Mouse (Mus musculus) myocyte (in vitro differentiated cells): ENCODE data around the gene Grb2. TPM values are rescaled to one million over a fixed set of nuclear protein-coding genes. Genes with fewer than 3 reads are reported as not detected.

Experiments
- H3K27me3 ChIP-seq: one replicate; pipeline ENCODE4 v1.6.1; 2011; ENCODE audit not compliant: control insufficient read depth, insufficient read depth, insufficient read length
- H3K36me3 ChIP-seq: one replicate; pipeline ENCODE4 v1.6.1; 2011; ENCODE audit not compliant: control insufficient read depth, insufficient read depth
- H3K4me2 ChIP-seq: one replicate; pipeline ENCODE4 v1.6.1; 2011; ENCODE audit warnings: low read depth, control low read depth
- H3K4me3 ChIP-seq: one replicate; pipeline ENCODE4 v1.5.1; 2011; ENCODE audit warnings: mild to moderate bottlenecking, control low read depth, moderate library complexity
- H3K79me2 ChIP-seq: one replicate; pipeline ENCODE4 v1.6.1; 2011; ENCODE audit not compliant: control insufficient read depth, insufficient read depth
- H3ac ChIP-seq: one replicate; pipeline ENCODE4 v1.6.1; 2011; ENCODE audit not compliant: control insufficient read depth, insufficient read length
- CEBPB ChIP-seq: IDR thresholded peaks from 2 replicates; pipeline ENCODE4 v1.6.1; 2011; ENCODE audit warnings: mild to moderate bottlenecking, moderate library complexity; ENCODE audit not compliant: poor library complexity, insufficient read depth, severe bottlenecking
- E2F4 ChIP-seq: IDR thresholded peaks from one replicate; pipeline ENCODE4 v1.6.1; 2011; ENCODE audit warnings: mild to moderate bottlenecking, control low read depth, moderate library complexity; ENCODE audit not compliant: insufficient read depth
- MAX ChIP-seq: IDR thresholded peaks from one replicate; pipeline ENCODE4 v1.6.1; 2011; ENCODE audit warnings: low read depth, mild to moderate bottlenecking, control low read depth
- MYOD1 ChIP-seq, 3 experiments: IDR thresholded peaks; one replicate each; pipeline ENCODE4 v1.6.1; 2011; ENCODE audit warnings: control low read depth in 2 of 3, low read depth in 2 of 3, mild to moderate bottlenecking in 2 of 3, moderate library complexity in 1 of 3; ENCODE audit not compliant: insufficient read length in 2 of 3, control insufficient read depth in 1 of 3
- MYOG ChIP-seq, 3 experiments: IDR thresholded peaks; one replicate each; pipeline ENCODE4 v1.6.1; 2011; ENCODE audit warnings: control low read depth in 2 of 3, low read depth in 2 of 3, mild to moderate bottlenecking in 2 of 3; ENCODE audit not compliant: insufficient read length in 2 of 3, control insufficient read depth in 1 of 3, insufficient read depth in 1 of 3
- POLR2A ChIP-seq: IDR thresholded peaks from one replicate; pipeline ENCODE4 v1.6.1; 2011; ENCODE audit warnings: low read depth, mild to moderate bottlenecking, control low read depth, moderate library complexity; ENCODE audit not compliant: insufficient read length
- POLR2AphosphoS2 ChIP-seq: IDR thresholded peaks from one replicate; pipeline ENCODE4 v1.6.1; 2011; ENCODE audit warnings: low read depth, control low read depth; ENCODE audit not compliant: insufficient read length
- REST ChIP-seq: IDR thresholded peaks from one replicate; pipeline ENCODE4 v1.6.1; 2011; ENCODE audit warnings: mild to moderate bottlenecking, control low read depth, moderate library complexity; ENCODE audit not compliant: insufficient read depth, insufficient read length
- SRF ChIP-seq: IDR thresholded peaks from one replicate; pipeline ENCODE4 v1.6.1; 2011; ENCODE audit warnings: low read depth; ENCODE audit not compliant: control insufficient read depth, insufficient read length
- TCF12 ChIP-seq: IDR thresholded peaks from one replicate; pipeline ENCODE4 v1.6.1; 2011; ENCODE audit warnings: mild to moderate bottlenecking, control low read depth; ENCODE audit not compliant: poor library complexity, insufficient read depth, severe bottlenecking
- TCF3 ChIP-seq: IDR thresholded peaks from one replicate; pipeline ENCODE4 v1.6.1; 2011; ENCODE audit warnings: low read depth, control low read depth; ENCODE audit not compliant: insufficient read length
- USF1 ChIP-seq: IDR thresholded peaks from one replicate; pipeline ENCODE4 v1.6.1; 2011; ENCODE audit warnings: low read depth, mild to moderate bottlenecking, control low read depth, moderate library complexity
- polyA plus RNA-seq: library from polyadenylated mRNA; unstranded; fragments of >200 nt; fragmentation: generic; extraction: Trizol; gene quantifications from one replicate; pipeline ENCODE4 v1.2.1, GENCODE M21; 2012; ENCODE audit warnings: missing spikeins

Grb2 gene
- polyA plus RNA-seq, 1 experiment, result 71.2 TPM

DNA sequence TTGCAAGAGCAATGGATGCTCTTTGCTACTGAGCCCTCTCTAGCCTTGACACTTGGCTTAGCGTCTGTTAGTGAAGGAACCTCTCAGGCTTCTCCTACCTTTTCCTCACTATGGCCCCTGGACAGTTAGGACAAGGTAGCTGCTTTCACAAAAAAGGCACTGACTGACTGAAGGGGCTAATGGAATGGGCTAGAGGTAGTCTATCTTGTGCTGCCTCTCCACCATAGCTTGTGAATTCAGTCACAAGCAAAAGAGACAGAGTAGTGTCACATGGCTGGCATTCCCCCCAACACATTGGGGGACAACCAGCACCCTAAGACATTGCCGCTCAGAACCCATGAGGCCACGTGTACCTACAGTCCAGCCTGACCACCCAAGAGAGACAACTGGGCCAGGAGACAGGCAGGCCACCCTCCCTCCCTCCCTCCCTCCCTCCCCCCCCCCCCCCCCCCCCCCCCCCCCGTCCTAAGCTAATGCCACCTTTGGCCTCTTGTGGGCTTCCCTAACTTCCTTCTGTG is 68.0 kb downstream of the Grb2 start:
- Histone ChIP-seq H3K36me3 (no peaks in the 10 kb centered on the region), H3K4me3 (no peak overlapping the region), H3K27me3 (no peaks in the 10 kb centered on the region), H3K4me2 (no peak overlapping the region), H3ac (no peak overlapping the region), H3K79me2 (no peaks in the 10 kb centered on the region)
- TF ChIP-seq MYOD1 (IDR thresholded peaks at IDR 0.05; ENCODE audit: control insufficient read depth in 1 of 3, insufficient read length in 2 of 3, low read depth in 2 of 3) (no peak), USF1 (no peak), SRF (no peak), POLR2A (no peak), CEBPB (no peak), POLR2AphosphoS2 (no peak), TCF3 (no peak), E2F4 (no peak)

DNA sequence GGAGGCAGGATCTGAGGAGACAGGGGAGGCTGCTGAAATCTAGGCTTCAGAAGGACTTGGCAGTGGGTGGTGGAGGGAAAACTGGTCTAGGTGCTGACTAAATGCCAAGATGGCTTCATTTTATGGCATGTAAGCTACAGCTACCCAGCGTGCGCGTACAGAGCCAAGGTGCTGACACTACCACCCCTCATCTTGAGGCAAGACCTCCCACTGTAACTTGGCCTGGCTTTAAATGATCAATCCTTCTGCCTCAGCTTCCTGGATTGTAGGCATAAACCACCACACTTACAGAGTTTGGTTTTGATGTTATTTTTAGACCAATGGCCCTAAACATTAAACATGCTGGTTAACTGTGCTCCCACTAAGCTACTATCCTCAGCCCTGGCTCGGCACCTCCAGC is 68.9 kb downstream of the Grb2 start:
- Histone ChIP-seq H3K27me3 (no peaks in the 10 kb centered on the region), H3K4me2 (no peak overlapping the region), H3K36me3 (no peaks in the 10 kb centered on the region), H3K79me2 (no peaks in the 10 kb centered on the region), H3ac (no peak overlapping the region), H3K4me3 (no peak overlapping the region)
- TF ChIP-seq POLR2AphosphoS2, result no peak
- no peak for TF ChIP-seq USF1
- no peak for TF ChIP-seq REST
- TF ChIP-seq CEBPB, result no peak
- TF ChIP-seq MYOD1 (IDR thresholded peaks at IDR 0.05; ENCODE audit: control insufficient read depth in 1 of 3, insufficient read length in 2 of 3, low read depth in 2 of 3), result no peak
- no peak for TF ChIP-seq POLR2A
- no peak for TF ChIP-seq SRF
- TF ChIP-seq MAX, result no peak
- no peak for TF ChIP-seq TCF12
- TF ChIP-seq TCF3, result no peak
- no peak for TF ChIP-seq E2F4
- no peak for TF ChIP-seq MYOG (IDR thresholded peaks at IDR 0.05; ENCODE audit: control insufficient read depth in 1 of 3, insufficient read depth in 1 of 3, insufficient read length in 2 of 3, low read depth in 2 of 3)

DNA sequence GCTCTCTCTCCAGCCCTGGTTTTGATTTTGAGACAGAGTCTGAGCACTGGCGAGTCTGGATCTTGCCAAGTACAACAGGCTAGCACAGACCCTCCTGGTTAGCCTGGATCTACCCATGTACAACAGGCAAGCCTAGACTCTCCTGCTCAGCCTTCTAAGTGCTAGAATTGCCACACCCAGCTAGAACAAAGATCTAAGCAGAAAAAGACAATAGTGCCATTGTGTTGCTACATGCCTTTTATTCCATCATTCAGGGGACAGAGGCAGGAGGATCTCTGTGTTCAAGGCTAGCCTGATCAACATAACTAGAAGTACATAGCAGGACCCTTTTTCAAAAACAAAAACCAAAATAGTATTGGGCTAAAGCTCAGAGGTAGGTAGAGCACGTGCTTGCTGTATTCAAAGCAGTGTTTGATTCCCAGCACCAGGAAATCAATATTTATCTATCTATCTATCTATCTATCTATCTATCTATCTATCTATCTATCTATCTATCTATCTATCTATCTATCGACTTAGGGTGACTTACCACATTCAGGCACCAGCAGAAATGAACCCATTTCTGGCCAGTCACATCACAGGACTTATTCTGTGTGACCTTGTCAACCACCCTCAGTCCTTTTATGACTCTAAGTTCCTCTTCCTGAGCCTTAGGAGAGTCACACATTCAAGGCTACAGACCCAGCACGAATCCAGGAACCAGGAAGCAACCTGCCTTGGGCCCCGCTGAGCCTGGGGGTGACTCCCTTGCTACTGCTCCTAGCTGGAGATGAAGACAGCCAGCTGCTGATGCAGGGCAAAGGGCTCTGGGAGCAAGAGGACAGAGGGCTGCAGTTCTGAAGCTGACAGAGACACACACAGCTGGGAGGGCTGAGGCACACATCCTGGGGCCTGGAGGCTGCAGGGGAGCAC is 69.6 kb downstream of the Grb2 start:
- Histone ChIP-seq H3K4me3 (no peak overlapping the region), H3ac (no peak overlapping the region)

DNA sequence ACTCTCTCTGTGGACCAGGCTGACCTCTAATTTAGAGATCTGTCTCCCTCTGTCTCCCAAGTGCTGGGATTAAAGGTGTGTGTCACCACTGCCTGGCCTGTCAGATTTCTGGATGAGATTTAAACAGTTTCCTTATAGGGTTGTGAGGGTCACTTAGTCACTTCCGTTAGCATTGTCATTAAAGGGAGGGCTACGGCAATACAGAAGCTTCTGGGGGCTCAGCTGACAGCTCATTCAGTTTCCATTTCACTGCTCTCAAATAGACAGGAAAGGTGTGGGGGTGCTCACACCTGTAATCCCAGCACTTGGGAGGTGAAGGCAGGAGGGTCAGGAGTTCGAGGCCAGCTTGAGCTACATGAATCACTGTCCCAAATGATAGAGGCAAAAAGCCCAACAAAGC is 71.4 kb downstream of the Grb2 start:
- no peak overlapping the region for H3K4me3 ChIP-seq
- H3K79me2 ChIP-seq, result no peaks in the 10 kb centered on the region
- H3K36me3 ChIP-seq, result no peaks in the 10 kb centered on the region
- H3K4me2 ChIP-seq, result no peak overlapping the region
- H3K27me3 ChIP-seq, result no peaks in the 10 kb centered on the region
- TF ChIP-seq TCF3 (no peak), CEBPB (no peak), TCF12 (no peak), MYOD1 (IDR thresholded peaks at IDR 0.05; ENCODE audit: control insufficient read depth in 1 of 3, insufficient read length in 2 of 3, low read depth in 2 of 3) (no peak), E2F4 (no peak), POLR2A (no peak), SRF (no peak), REST (no peak), POLR2AphosphoS2 (no peak), MYOG (IDR thresholded peaks at IDR 0.05; ENCODE audit: control insufficient read depth in 1 of 3, insufficient read depth in 1 of 3, insufficient read length in 2 of 3, low read depth in 2 of 3) (no peak), MAX (no peak), USF1 (no peak)
- no peak overlapping the region for H3ac ChIP-seq

More for the DNA sequence above, 69.6 kb downstream of the Grb2 start:
- H3K27me3 ChIP-seq, result no peaks in the 10 kb centered on the region
- H3K4me2 ChIP-seq, result no peak overlapping the region
- H3K36me3 ChIP-seq, result no peaks in the 10 kb centered on the region
- no peaks in the 10 kb centered on the region for H3K79me2 ChIP-seq
- TF ChIP-seq E2F4 (no peak), MYOD1 (IDR thresholded peaks at IDR 0.05; ENCODE audit: control insufficient read depth in 1 of 3, insufficient read length in 2 of 3, low read depth in 2 of 3) (no peak), MYOG (IDR thresholded peaks at IDR 0.05; ENCODE audit: control insufficient read depth in 1 of 3, insufficient read depth in 1 of 3, insufficient read length in 2 of 3, low read depth in 2 of 3) (no peak), MAX (no peak), TCF12 (no peak), POLR2A (no peak), CEBPB (no peak), SRF (no peak), TCF3 (no peak), POLR2AphosphoS2 (no peak)
